Mouse (Mus musculus) mouse embryonic stem cell (cell line): ENCODE measurements around the gene Samt4.
"Not testable (repeated sequence)": the region's sequence is repeated elsewhere in the genome, so short reads cannot be mapped to it uniquely, and the experiment has no call there.

Experiments
- in situ Hi-C, 2 experiments: fragments of 300-500 bp; cut with MboI; formaldehyde crosslinking; loops; 1 replicate in 1 of 2; 3 replicates in 1 of 2; pipeline ENCODE4 v1.14.3; 2019 to 2020; ENCODE audit warnings: low sequenced_read_pairs in 2 of 2, low pct_unique_long_range_greater_than_20kb in 1 of 2, mixed read lengths in 1 of 2; ENCODE audit not compliant: unreplicated experiment in 1 of 2

The Samt4 gene

DNA sequence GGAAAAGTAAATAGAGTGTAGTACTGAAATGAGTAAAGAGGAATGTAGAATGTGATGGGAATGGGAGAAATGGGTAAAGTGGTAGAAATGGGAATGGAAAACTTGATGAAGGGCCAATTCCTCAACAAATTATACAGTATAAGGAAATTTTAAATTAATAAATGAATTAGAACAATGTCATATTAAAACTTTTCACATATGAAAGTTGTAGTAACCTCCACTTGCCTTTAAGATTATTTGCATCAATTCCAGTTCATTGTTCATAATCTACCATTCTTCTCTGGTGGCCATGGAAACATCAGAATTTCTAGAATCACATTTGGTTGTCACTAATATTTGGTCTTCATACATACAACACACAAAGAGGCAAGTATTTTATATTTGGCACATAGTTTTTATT, at the start of gene Samt4:
Gene Samt4 (plus strand): TSS at position 301 of the 400 bp plus-strand sequence.
- in situ Hi-C loops: no loop called here

DNA sequence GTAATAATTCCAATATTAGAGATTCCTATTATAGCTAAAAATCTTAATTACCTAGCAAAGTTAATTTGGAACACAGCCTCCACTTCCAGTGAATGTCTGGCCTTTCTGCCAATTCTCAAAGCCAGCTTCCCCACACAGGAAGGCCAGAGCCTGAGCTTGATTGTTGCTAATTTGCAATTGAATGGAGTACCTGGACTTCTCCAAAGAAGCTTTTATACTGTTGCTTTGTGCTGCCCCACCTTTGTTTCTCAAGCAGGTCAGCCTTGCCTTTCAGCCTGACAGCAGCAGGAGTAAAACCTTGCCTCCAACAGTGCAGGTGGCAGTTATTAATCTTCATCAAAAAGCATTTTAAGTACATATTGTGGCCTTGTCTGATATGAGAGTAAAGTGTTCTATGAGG, 38.1 kb upstream of the Samt4 start:
- in situ Hi-C loops: not testable (repeated sequence)

- in situ Hi-C loops: not testable (repeated sequence)
Observed at GRCm38 (mm10) chrX:154468386-154468785, 13.4 kb upstream of the Samt4 start.
